Mouse (Mus musculus): ENCODE data around the gene Olfr834. TPM values are rescaled to one million over a fixed set of nuclear protein-coding genes. Genes with fewer than 3 reads are reported as not detected.

The Olfr834 gene
- total RNA-seq (2021) = not detected
- long read RNA-seq, experiment 1 = 0 reads
- long read RNA-seq, experiment 2 = 0 reads

GRCm38 (mm10) chr9:18987690-18988089 lies at the start of gene Olfr834:
Olfr834 (plus strand) TSS chr9:18987990.
- no peak for DNase-seq
- intact Hi-C loops (cut with DNase I) = no loop called here

GRCm38 (mm10) chr9:18962021-18962420 lies 25.8 kb upstream of the Olfr834 start:
- no peak for DNase-seq
- intact Hi-C loops (cut with DNase I) = loop anchor here (1.0 kb wide), 1 partner anchor 44 kb away; no protein-coding TSS in a partner anchor

- intact Hi-C loops (cut with DNase I) = no loop called here
- DNase-seq = no peak
Observed at GRCm38 (mm10) chr9:19032435-19032834, 44.6 kb downstream of the Olfr834 start, which contains the start of gene Olfr835. Olfr835 (plus strand) TSS chr9:19032735.

Other genes with a start within 250 kb of the Olfr834 start
- not detected for gene Olfr24, start 224.0 kb upstream of the Olfr834 start, total RNA-seq (2021)
- gene Olfr828, start 168.5 kb upstream of the Olfr834 start, total RNA-seq (2021) = not detected
- not detected for gene Olfr829, start 133.1 kb upstream of the Olfr834 start, total RNA-seq (2021)
- not detected for gene Olfr830, start 113.3 kb upstream of the Olfr834 start, total RNA-seq (2021)
- gene Olfr832, start 50.9 kb upstream of the Olfr834 start, total RNA-seq (2021) = not detected
- not detected for gene Olfr835, start 44.7 kb downstream of the Olfr834 start, total RNA-seq (2021)
- not detected for gene Olfr836, start 132.4 kb downstream of the Olfr834 start, total RNA-seq (2021)
- not detected for gene Olfr837, start 148.3 kb downstream of the Olfr834 start, total RNA-seq (2021)
- not detected for gene Olfr839-ps1, start 189.3 kb downstream of the Olfr834 start, total RNA-seq (2021)

Data from heart, postnatal 14 days (tissue).